Mouse (Mus musculus): Measurements from ENCODE around the gene Sgms1. TPM values are rescaled to one million over a fixed set of nuclear protein-coding genes. Genes with fewer than 3 reads are reported as not detected.

Gene Sgms1
- total and polyA plus RNA-seq, 2 experiments from 2014 or later = 21.3 to 28.4 TPM

DNA sequence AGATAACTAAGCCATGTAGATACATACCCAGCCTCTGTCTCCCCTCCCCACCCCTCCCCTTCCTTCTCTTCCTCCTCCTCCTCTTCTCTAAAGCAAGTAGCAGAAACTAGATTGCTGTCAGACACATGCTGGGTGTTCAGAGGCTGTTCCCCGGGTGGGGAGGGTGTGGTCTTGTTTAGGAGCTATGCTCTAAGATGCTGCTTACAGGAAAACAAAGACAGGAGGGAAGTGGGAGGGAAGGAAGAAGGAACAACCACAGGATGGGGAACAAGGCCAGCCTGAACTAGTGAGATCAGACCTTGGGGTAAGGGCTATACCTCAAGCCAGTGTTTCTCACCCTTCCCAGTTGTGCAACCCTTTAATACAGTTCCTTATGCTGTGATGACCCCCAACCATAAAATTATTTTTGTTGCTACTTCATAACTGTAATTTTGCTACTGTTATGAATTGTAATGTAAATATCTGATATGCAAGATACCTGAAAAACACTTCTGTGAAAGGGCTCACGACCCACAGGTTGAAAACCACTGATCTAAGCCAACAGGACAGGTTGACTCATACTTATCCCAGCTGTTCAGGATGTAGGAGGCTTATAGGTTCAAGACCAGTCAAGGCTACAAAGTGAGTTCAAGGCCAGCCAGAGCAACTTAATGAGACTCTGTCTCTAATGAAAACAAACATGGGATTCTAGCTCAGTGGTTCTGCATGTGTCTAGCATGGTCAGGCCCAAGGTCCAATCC, 61.3 kb downstream of the Sgms1 start:
- TF ChIP-seq CTCF (IDR thresholded peaks at IDR 0.05) = no peak
- Histone ChIP-seq H3K4me2 (ENCODE audit: low read depth, low read length, poor library complexity, severe bottlenecking) (no peak overlapping the region), H3K27ac (ENCODE audit: low read depth, low read length) (no peak overlapping the region), H3K36me3 (ENCODE audit: insufficient read depth, low read length) (no peaks in the 10 kb centered on the region), H3K4me1 (ENCODE audit: insufficient read depth, low read length) (0 out of 2 replicates have a peak, but pooled peaks cover 4% of the 10 kb centered on the region), H3K9me3 (ENCODE audit: low read length) (no peaks in the 10 kb centered on the region), H3K4me3 (ENCODE audit: low read depth, low read length) (no peak overlapping the region), H3K9ac (replicated peaks; ENCODE audit: low read length, poor library complexity, severe bottlenecking) (no peak overlapping the region), H3K27me3 (ENCODE audit: insufficient read depth, low read length) (no peaks in the 10 kb centered on the region)
- DNase-seq (ENCODE audit: low spot score) (no peak), ATAC-seq (ENCODE audit: low FRiP score) (no peak)
- WGBS = 45% methylated on average over 2 of the region's 2 CpGs

- H3K27ac ChIP-seq (ENCODE audit: low read depth, low read length) = no peak overlapping the region
- TF ChIP-seq CTCF (IDR thresholded peaks at IDR 0.05) = no peak
- no peak overlapping the region for H3K4me3 ChIP-seq (ENCODE audit: low read depth, low read length)
- H3K4me2 ChIP-seq (ENCODE audit: low read depth, low read length, poor library complexity, severe bottlenecking) = no peak overlapping the region
- 0 out of 2 replicates have a peak, but pooled peaks cover 4% of the 10 kb centered on the region for H3K4me1 ChIP-seq (ENCODE audit: insufficient read depth, low read length)
- no peak overlapping the region for H3K9ac ChIP-seq (replicated peaks; ENCODE audit: low read length, poor library complexity, severe bottlenecking)
- ATAC-seq (ENCODE audit: low FRiP score) = no peak
- H3K27me3 ChIP-seq (ENCODE audit: insufficient read depth, low read length) = no peaks in the 10 kb centered on the region
- WGBS = 68% methylated on average over 4 of the region's 4 CpGs
- DNase-seq (ENCODE audit: low spot score) = no peak
- H3K9me3 ChIP-seq (ENCODE audit: low read length) = no peaks in the 10 kb centered on the region
- H3K36me3 ChIP-seq (ENCODE audit: insufficient read depth, low read length) = no peaks in the 10 kb centered on the region
These were observed 62.9 kb downstream of the Sgms1 start for GRCm38 (mm10) chr19:32326621-32327021.

DNA sequence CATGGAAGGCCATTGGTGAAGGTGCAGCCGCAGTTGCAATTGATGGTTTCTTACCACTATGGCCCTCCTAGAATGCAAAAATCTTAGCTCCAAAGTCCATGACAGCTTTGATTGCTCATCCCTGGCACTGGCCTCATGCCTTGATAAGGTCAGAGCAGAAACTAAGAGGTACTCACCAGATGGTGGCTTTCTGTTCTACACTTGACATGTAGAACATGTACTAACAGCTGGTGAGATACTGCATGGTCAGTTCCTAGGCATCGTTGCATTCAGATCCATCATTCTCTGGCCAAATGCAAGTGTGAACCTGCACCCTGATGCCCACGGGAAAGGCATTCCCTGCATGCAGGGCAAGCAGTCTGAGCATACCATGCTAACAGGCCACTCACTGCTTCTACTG, 63.4 kb downstream of the Sgms1 start:
- no peaks in the 10 kb centered on the region for H3K36me3 ChIP-seq (ENCODE audit: insufficient read depth, low read length)
- 0 out of 2 replicates have a peak, but pooled peaks cover 4% of the 10 kb centered on the region for H3K4me1 ChIP-seq (ENCODE audit: insufficient read depth, low read length)
- no peak overlapping the region for H3K27ac ChIP-seq (ENCODE audit: low read depth, low read length)
- ATAC-seq (ENCODE audit: low FRiP score) (no peak), DNase-seq (ENCODE audit: low spot score) (no peak)
- H3K9me3 ChIP-seq (ENCODE audit: low read length) = no peaks in the 10 kb centered on the region
- H3K4me3 ChIP-seq (ENCODE audit: low read depth, low read length) = no peak overlapping the region
- WGBS = 91% methylated on average over 3 of the region's 3 CpGs
- no peak overlapping the region for H3K9ac ChIP-seq (replicated peaks; ENCODE audit: low read length, poor library complexity, severe bottlenecking)
- H3K4me2 ChIP-seq (ENCODE audit: low read depth, low read length, poor library complexity, severe bottlenecking) = no peak overlapping the region
- no peak for TF ChIP-seq CTCF (IDR thresholded peaks at IDR 0.05)
- no peaks in the 10 kb centered on the region for H3K27me3 ChIP-seq (ENCODE audit: insufficient read depth, low read length)

DNA sequence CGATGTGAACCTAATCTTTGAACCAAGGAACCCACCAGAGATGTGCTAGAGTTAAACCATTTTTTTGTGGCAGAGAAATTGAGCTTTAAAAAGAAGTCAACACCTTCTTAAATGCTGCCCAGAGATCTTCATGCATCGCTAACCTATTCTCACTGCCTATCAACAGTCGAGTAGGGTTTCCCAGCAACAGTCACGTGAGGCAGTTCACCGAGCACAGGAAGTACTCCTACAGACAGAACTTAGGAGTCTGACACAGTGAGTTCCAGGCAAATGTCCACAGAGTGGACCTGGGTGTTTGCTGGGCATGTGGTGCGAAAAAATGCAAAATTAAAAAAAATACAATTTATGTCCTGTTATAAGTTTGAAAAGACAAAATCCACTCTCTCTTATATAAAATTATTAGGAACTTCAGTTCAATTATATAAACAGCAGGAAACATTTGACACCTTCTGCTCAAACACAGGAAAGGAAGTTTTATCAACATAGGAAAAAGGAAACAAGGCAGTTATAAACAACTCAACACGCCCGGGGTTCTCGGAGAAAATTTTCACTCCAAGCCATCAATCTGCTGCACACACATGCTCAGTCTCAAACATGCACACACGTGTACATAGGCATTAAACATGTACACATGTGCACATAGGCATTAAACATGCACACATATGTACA, 64.3 kb downstream of the Sgms1 start:
- Histone ChIP-seq H3K4me3 (ENCODE audit: low read depth, low read length) (no peak overlapping the region), H3K9me3 (ENCODE audit: low read length) (no peaks in the 10 kb centered on the region), H3K4me1 (ENCODE audit: insufficient read depth, low read length) (no peaks in the 10 kb centered on the region), H3K27me3 (ENCODE audit: insufficient read depth, low read length) (no peaks in the 10 kb centered on the region), H3K4me2 (ENCODE audit: low read depth, low read length, poor library complexity, severe bottlenecking) (no peak overlapping the region), H3K9ac (replicated peaks; ENCODE audit: low read length, poor library complexity, severe bottlenecking) (no peak overlapping the region), H3K27ac (ENCODE audit: low read depth, low read length) (no peak overlapping the region), H3K36me3 (ENCODE audit: insufficient read depth, low read length) (no peaks in the 10 kb centered on the region)
- WGBS = 65% methylated on average over 10 of the region's 10 CpGs
- ATAC-seq (ENCODE audit: low FRiP score) (no peak), DNase-seq (ENCODE audit: low spot score) (no peak)
- TF ChIP-seq CTCF (IDR thresholded peaks at IDR 0.05) = no peak

DNA sequence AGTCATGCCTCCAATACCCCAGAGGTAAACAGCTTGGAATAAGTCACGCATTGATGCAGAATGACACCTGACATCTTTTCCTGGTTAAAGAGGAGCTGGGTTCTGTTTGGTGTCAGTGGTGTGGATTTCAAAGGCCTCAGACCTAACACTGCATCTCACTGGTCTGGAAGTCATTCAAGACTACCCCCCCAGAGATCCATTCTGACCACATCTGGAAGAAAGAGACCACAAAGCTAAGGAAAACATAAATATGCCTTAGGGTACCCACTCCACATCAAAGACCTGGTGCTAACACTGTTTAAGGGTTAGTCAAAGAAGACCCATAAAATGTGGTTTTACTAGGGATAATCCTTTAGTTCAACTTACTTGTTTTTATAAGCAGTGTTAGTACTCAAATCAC, 65.0 kb downstream of the Sgms1 start:
- Histone ChIP-seq H3K4me1 (ENCODE audit: insufficient read depth, low read length) (no peaks in the 10 kb centered on the region), H3K9me3 (ENCODE audit: low read length) (no peaks in the 10 kb centered on the region), H3K9ac (replicated peaks; ENCODE audit: low read length, poor library complexity, severe bottlenecking) (no peak overlapping the region), H3K4me3 (ENCODE audit: low read depth, low read length) (no peak overlapping the region), H3K4me2 (ENCODE audit: low read depth, low read length, poor library complexity, severe bottlenecking) (no peak overlapping the region), H3K27me3 (ENCODE audit: insufficient read depth, low read length) (no peaks in the 10 kb centered on the region), H3K36me3 (ENCODE audit: insufficient read depth, low read length) (no peaks in the 10 kb centered on the region), H3K27ac (ENCODE audit: low read depth, low read length) (no peak overlapping the region)
- TF ChIP-seq CTCF (IDR thresholded peaks at IDR 0.05) = no peak
- DNase-seq (ENCODE audit: low spot score) (no peak), ATAC-seq (ENCODE audit: low FRiP score) (no peak)
- 97% methylated on average over 1 of the region's 1 CpGs for WGBS

GRCm38 (mm10) chr19:32323070-32323469, 66.4 kb downstream of the Sgms1 start:
- no peaks in the 10 kb centered on the region for H3K4me1 ChIP-seq (ENCODE audit: insufficient read depth, low read length)
- H3K4me2 ChIP-seq (ENCODE audit: low read depth, low read length, poor library complexity, severe bottlenecking) = no peak overlapping the region
- 64% methylated on average over 11 of the region's 11 CpGs for WGBS
- no peak for ATAC-seq (ENCODE audit: low FRiP score)
- no peaks in the 10 kb centered on the region for H3K9me3 ChIP-seq (ENCODE audit: low read length)
- DNase-seq (ENCODE audit: low spot score) = no peak
- H3K27me3 ChIP-seq (ENCODE audit: insufficient read depth, low read length) = no peaks in the 10 kb centered on the region
- H3K4me3 ChIP-seq (ENCODE audit: low read depth, low read length) = no peak overlapping the region
- H3K27ac ChIP-seq (ENCODE audit: low read depth, low read length) = no peak overlapping the region
- H3K9ac ChIP-seq (replicated peaks; ENCODE audit: low read length, poor library complexity, severe bottlenecking) = no peak overlapping the region
- no peak for TF ChIP-seq CTCF (IDR thresholded peaks at IDR 0.05)
- no peaks in the 10 kb centered on the region for H3K36me3 ChIP-seq (ENCODE audit: insufficient read depth, low read length)

Measured in midbrain, postnatal 0 days (tissue).